Mouse (Mus musculus) cerebellum, adult 2 months (tissue): ENCODE measurements around the gene Igfbp2.

Experiments used
- CTCF ChIP-seq: fragments of 200-500 bp; IDR thresholded peaks from 2 replicates; pipeline ENCODE4 v1.5.1; 2011; ENCODE audit warnings: low read depth, mild to moderate bottlenecking, control low read depth, low read length, moderate library complexity, borderline replicate concordance; ENCODE audit not compliant: insufficient read depth
- POLR2A ChIP-seq: fragments of 200-500 bp; IDR thresholded peaks from 2 replicates; pipeline ENCODE4 v1.6.1; 2011; ENCODE audit warnings: low read length, control low read depth, borderline replicate concordance; ENCODE audit not compliant: insufficient read depth

DNA sequence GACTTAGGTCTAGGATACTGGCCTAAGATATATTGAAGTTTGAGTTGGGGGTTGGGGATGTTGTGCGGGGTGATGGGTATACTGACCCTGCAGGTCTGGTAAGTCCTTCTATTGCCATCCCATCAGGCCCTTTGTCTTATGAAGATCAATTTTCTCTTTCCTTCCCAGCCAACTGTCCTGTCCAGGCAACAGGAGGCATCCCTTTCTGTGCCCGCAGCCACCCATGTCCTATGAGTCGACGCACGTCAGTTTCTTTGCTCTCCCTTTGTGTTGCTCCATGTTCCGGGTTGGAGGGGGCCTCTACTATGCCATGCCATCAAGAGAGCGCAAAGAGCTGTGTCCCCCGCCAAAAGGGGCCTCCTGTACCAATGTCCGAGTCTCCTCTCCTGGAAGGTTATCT lies 35.7 kb downstream of the Igfbp2 start:
- TF ChIP-seq POLR2A (no peak), CTCF (no peak)
